Mouse (Mus musculus) thymus, postnatal 36 days (tissue): Measurements from ENCODE around the gene Olfr287.

Experiments
- DNase-seq, 2 experiments: peaks; one replicate each; pipeline ENCODE4 v3.0.0; 2022; ENCODE audit warnings: mixed read lengths in 2 of 2

Olfr287 gene

GRCm38 (mm10) chr15:98167645-98168621, 52.9 kb downstream of the Olfr287 start:
- DNase-seq = peak; percentile 59 to 77

- no peak for DNase-seq
Measured at GRCm38 (mm10) chr15:98166963-98167644, 53.8 kb downstream of the Olfr287 start, which contains the start of gene Ccdc184. Gene Ccdc184, plus strand, starts transcription at chr15:98167158.

GRCm38 (mm10) chr15:98165525-98165924, 55.3 kb downstream of the Olfr287 start, which contains the start of gene Asb8:
Gene Asb8, minus strand, starts transcription at chr15:98165625.
- DNase-seq = no peak

GRCm38 (mm10) chr15:98162561-98162960, 58.3 kb downstream of the Olfr287 start:
- no peak for DNase-seq

- DNase-seq = no peak
Measured at GRCm38 (mm10) chr15:98161026-98161805, 59.6 kb downstream of the Olfr287 start.

GRCm38 (mm10) chr15:98157253-98157652, 63.6 kb downstream of the Olfr287 start:
- DNase-seq = no peak
